Mouse (Mus musculus) mature B cell (primary cell): ENCODE measurements around the gene Gper1.
"Not testable (repeated sequence)": the region's sequence is repeated elsewhere in the genome, so short reads cannot be mapped to it uniquely, and the experiment has no call there.

Experiments
- in situ Hi-C: fragments of 300-500 bp; cut with MboI; formaldehyde crosslinking; loops from 2 replicates; pipeline ENCODE4 v1.14.3; 2019

Gene Gper1

GRCm38 (mm10) chr5:139390324-139391119 is 32.4 kb upstream of the Gper1 start:
- in situ Hi-C loops, result not testable (repeated sequence)

GRCm38 (mm10) chr5:139391309-139391990 is 31.5 kb upstream of the Gper1 start:
- in situ Hi-C loops, result no loop called here

GRCm38 (mm10) chr5:139392219-139393196 is 30.4 kb upstream of the Gper1 start:
- in situ Hi-C loops, result no loop called here

- in situ Hi-C loops, result no loop called here
Observed at GRCm38 (mm10) chr5:139393197-139393588, 29.8 kb upstream of the Gper1 start.

GRCm38 (mm10) chr5:139394399-139394798 is 28.6 kb upstream of the Gper1 start:
- in situ Hi-C loops, result no loop called here

GRCm38 (mm10) chr5:139395528-139395927 is 27.4 kb upstream of the Gper1 start:
- in situ Hi-C loops, result no loop called here

- in situ Hi-C loops, result no loop called here
Observed at GRCm38 (mm10) chr5:139397359-139397916, 25.5 kb upstream of the Gper1 start.

- in situ Hi-C loops, result no loop called here
Observed at GRCm38 (mm10) chr5:139397959-139398753, 24.8 kb upstream of the Gper1 start.

- in situ Hi-C loops, result no loop called here
Observed at GRCm38 (mm10) chr5:139398786-139399185, 24.2 kb upstream of the Gper1 start.

GRCm38 (mm10) chr5:139399991-139400390 is 23.0 kb upstream of the Gper1 start:
- in situ Hi-C loops, result no loop called here

- in situ Hi-C loops, result no loop called here
Observed at GRCm38 (mm10) chr5:139402106-139402505, 20.8 kb upstream of the Gper1 start.

GRCm38 (mm10) chr5:139403692-139404260 is 19.2 kb upstream of the Gper1 start:
- in situ Hi-C loops, result no loop called here

- in situ Hi-C loops, result no loop called here
Observed at GRCm38 (mm10) chr5:139404801-139405401, 18.1 kb upstream of the Gper1 start, which contains the start of gene C130050O18Rik. C130050O18Rik (plus strand) TSS chr5:139405280.

GRCm38 (mm10) chr5:139405478-139405877 is 17.5 kb upstream of the Gper1 start:
- in situ Hi-C loops, result no loop called here

GRCm38 (mm10) chr5:139405953-139406352 is 17.0 kb upstream of the Gper1 start:
- in situ Hi-C loops, result no loop called here

GRCm38 (mm10) chr5:139407121-139407885 is 15.6 kb upstream of the Gper1 start:
- in situ Hi-C loops, result no loop called here

- in situ Hi-C loops, result no loop called here
Observed at GRCm38 (mm10) chr5:139408511-139408910, 14.4 kb upstream of the Gper1 start.

- in situ Hi-C loops, result no loop called here
Observed at GRCm38 (mm10) chr5:139409412-139409811, 13.5 kb upstream of the Gper1 start.

GRCm38 (mm10) chr5:139410056-139410455 is 12.9 kb upstream of the Gper1 start:
- in situ Hi-C loops, result no loop called here
